Mouse (Mus musculus) yolk sac, embryonic 10.5 days (tissue): ENCODE measurements around the gene Zdhhc4.

Source experiments
- DNase-seq: peaks from one replicate; pipeline ENCODE4 v3.0.0-alpha.2; 2017; ENCODE audit warnings: low spot score

Gene Zdhhc4

GRCm38 (mm10) chr5:143328690-143329495 is at the start of gene Zdhhc4:
TSS of gene Zdhhc4 (minus strand) at chr5:143329256.
- peak; percentile 87 for DNase-seq

GRCm38 (mm10) chr5:143376156-143376555 is 47.1 kb upstream of the Zdhhc4 start:
- no peak for DNase-seq

GRCm38 (mm10) chr5:143375242-143375641 is 46.2 kb upstream of the Zdhhc4 start:
- peak; percentile 40 for DNase-seq

- DNase-seq, result no peak
Observed at GRCm38 (mm10) chr5:143372818-143373217, 43.8 kb upstream of the Zdhhc4 start.

GRCm38 (mm10) chr5:143371146-143371510 is 42.1 kb upstream of the Zdhhc4 start:
- DNase-seq, result no peak

- DNase-seq, result no peak
Observed at GRCm38 (mm10) chr5:143370416-143371145, 41.5 kb upstream of the Zdhhc4 start.

- DNase-seq, result no peak
Observed at GRCm38 (mm10) chr5:143369611-143370255, 40.7 kb upstream of the Zdhhc4 start.

- no peak for DNase-seq
Observed at GRCm38 (mm10) chr5:143367931-143368330, 38.9 kb upstream of the Zdhhc4 start.

- DNase-seq, result peak; percentile 71
Observed at GRCm38 (mm10) chr5:143363678-143364615, 34.9 kb upstream of the Zdhhc4 start.

GRCm38 (mm10) chr5:143361428-143361827 is 32.4 kb upstream of the Zdhhc4 start:
- DNase-seq, result no peak

GRCm38 (mm10) chr5:143360000-143360399 is 30.9 kb upstream of the Zdhhc4 start:
- no peak for DNase-seq

GRCm38 (mm10) chr5:143359263-143359662 is 30.2 kb upstream of the Zdhhc4 start:
- DNase-seq, result no peak

GRCm38 (mm10) chr5:143357564-143357963 is 28.5 kb upstream of the Zdhhc4 start:
- DNase-seq, result no peak

- no peak for DNase-seq
Observed at GRCm38 (mm10) chr5:143356686-143357388, 27.8 kb upstream of the Zdhhc4 start, which contains the start of gene Grid2ip. TSS of gene Grid2ip (plus strand) at chr5:143357338.

- no peak for DNase-seq
Observed at GRCm38 (mm10) chr5:143356017-143356416, 27.0 kb upstream of the Zdhhc4 start.

GRCm38 (mm10) chr5:143346367-143346766 is 17.3 kb upstream of the Zdhhc4 start:
- DNase-seq, result no peak

GRCm38 (mm10) chr5:143339603-143340002 is 10.5 kb upstream of the Zdhhc4 start:
- no peak for DNase-seq

GRCm38 (mm10) chr5:143336559-143336958 is 7.5 kb upstream of the Zdhhc4 start:
- DNase-seq, result no peak

- DNase-seq, result no peak
Observed at GRCm38 (mm10) chr5:143335089-143335460, 6.0 kb upstream of the Zdhhc4 start.

GRCm38 (mm10) chr5:143334418-143335088 is 5.5 kb upstream of the Zdhhc4 start:
- DNase-seq, result no peak
